Mouse (Mus musculus): Measurements from ENCODE around the gene Auh. TPM values are rescaled to one million over a fixed set of nuclear protein-coding genes. Genes with fewer than 3 reads are reported as not detected.
A peak's percentile ranks its signal among the peaks of the same experiment; 100 is the strongest.

Auh gene
- total and polyA plus RNA-seq, 3 experiments, result 64.6 to 152 (median 135) TPM

GRCm38 (mm10) chr13:52976130-52976509 is 46.6 kb upstream of the Auh start:
- H3K79me2 ChIP-seq (replicated peaks; ENCODE audit: control insufficient read depth, insufficient read depth, low read length), result 0 out of 2 replicates have a peak, but pooled peaks cover 2% of the 10 kb centered on the region
- intact Hi-C loops (cut with DNase I), result no loop called here
- 41% methylated on average over 8 of the region's 8 CpGs for WGBS
- H3K9ac ChIP-seq (ENCODE audit: low read depth, low read length), result no peak overlapping the region
- H3K27ac ChIP-seq, result peak overlapping the region; percentile 95
- no peak for DNase-seq
- H3K4me3 ChIP-seq, result no peak overlapping the region; the same call in 1 of the 2 replicates
- peaks cover 2% of the 10 kb centered on the region; the same call in 1 of the 2 replicates for H3K36me3 ChIP-seq (ENCODE audit: control insufficient read depth, insufficient read depth, low read length)
- H3K27me3 ChIP-seq (ENCODE audit: control insufficient read depth, insufficient read depth, low read length), result no peaks in the 10 kb centered on the region
- TF ChIP-seq POLR2A (IDR thresholded peaks at IDR 0.05; ENCODE audit: insufficient read depth, low read depth, low read length) (no peak), CTCF (IDR thresholded peaks at IDR 0.05) (no peak), EP300 (IDR thresholded peaks at IDR 0.05; ENCODE audit: insufficient read depth, low read depth, low read length) (no peak)
- peaks cover 16% of the 10 kb centered on the region for H3K4me1 ChIP-seq (ENCODE audit: control insufficient read depth, insufficient read depth, low read length)

DNA sequence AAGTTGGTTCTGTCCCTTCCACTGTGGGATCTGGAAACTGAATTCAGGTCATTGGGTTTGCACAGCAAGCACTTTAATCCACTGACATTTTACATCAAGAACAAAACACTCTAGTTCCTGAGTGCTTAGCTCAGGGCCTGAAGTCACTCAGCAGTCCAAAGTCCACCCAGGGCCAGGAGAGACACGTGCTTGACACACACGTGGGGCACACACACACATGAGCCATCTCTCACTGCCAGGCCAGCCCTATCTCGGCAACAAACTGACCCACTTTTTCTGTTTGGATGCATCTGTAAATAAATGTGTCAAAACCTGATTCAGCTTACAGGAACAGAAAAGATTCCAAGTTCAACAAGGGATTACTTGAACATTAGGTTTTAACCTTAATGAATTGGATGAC is 45.2 kb upstream of the Auh start:
- H3K9ac ChIP-seq (ENCODE audit: low read depth, low read length), result no peak overlapping the region
- H3K27ac ChIP-seq, result peak overlapping the region; percentile 60
- no peak overlapping the region for H3K4me3 ChIP-seq
- no peaks in the 10 kb centered on the region for H3K27me3 ChIP-seq (ENCODE audit: control insufficient read depth, insufficient read depth, low read length)
- peaks cover 16% of the 10 kb centered on the region for H3K4me1 ChIP-seq (ENCODE audit: control insufficient read depth, insufficient read depth, low read length)
- peak; percentile 49 to 66 for DNase-seq
- intact Hi-C loops (cut with DNase I), result no loop called here
- WGBS, result 39% methylated on average over 3 of the region's 3 CpGs
- 0 out of 2 replicates have a peak, but pooled peaks cover 2% of the 10 kb centered on the region for H3K79me2 ChIP-seq (replicated peaks; ENCODE audit: control insufficient read depth, insufficient read depth, low read length)
- TF ChIP-seq CTCF (IDR thresholded peaks at IDR 0.05) (no peak), POLR2A (IDR thresholded peaks at IDR 0.05; ENCODE audit: insufficient read depth, low read depth, low read length) (no peak), EP300 (IDR thresholded peaks at IDR 0.05; ENCODE audit: insufficient read depth, low read depth, low read length) (0 out of 2 replicates have a peak, but pooled peaks have one; percentile 35)
- peaks cover 2% of the 10 kb centered on the region; the same call in 1 of the 2 replicates for H3K36me3 ChIP-seq (ENCODE audit: control insufficient read depth, insufficient read depth, low read length)

DNA sequence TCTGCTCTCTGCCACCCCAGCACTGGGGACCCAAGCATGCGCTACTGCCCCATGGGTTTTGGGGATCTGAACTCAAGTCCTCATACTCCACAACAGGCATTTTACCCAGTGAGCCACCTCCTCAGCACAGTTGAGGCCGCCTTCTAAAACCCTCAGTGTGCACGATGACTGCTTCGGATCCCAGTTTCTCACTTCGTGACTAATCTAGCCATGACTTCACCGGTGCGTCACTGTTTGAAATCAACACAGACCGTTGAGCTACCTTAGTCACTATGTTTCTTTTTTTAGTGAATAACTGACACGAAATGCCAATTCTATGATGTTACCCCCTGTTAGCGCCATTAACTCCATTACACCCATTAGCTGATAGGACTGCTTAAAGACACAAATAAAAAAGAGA is 43.9 kb upstream of the Auh start:
- Histone ChIP-seq H3K27ac (peak overlapping the region; percentile 26), H3K4me1 (ENCODE audit: control insufficient read depth, insufficient read depth, low read length) (peaks cover 16% of the 10 kb centered on the region), H3K36me3 (ENCODE audit: control insufficient read depth, insufficient read depth, low read length) (peaks cover 2% of the 10 kb centered on the region; the same call in 1 of the 2 replicates), H3K9ac (ENCODE audit: low read depth, low read length) (no peak overlapping the region), H3K4me3 (no peak overlapping the region), H3K79me2 (replicated peaks; ENCODE audit: control insufficient read depth, insufficient read depth, low read length) (0 out of 2 replicates have a peak, but pooled peaks cover 2% of the 10 kb centered on the region), H3K27me3 (ENCODE audit: control insufficient read depth, insufficient read depth, low read length) (no peaks in the 10 kb centered on the region)
- intact Hi-C loops (cut with DNase I), result no loop called here
- TF ChIP-seq CTCF (IDR thresholded peaks at IDR 0.05) (no peak), EP300 (IDR thresholded peaks at IDR 0.05; ENCODE audit: insufficient read depth, low read depth, low read length) (no peak), POLR2A (IDR thresholded peaks at IDR 0.05; ENCODE audit: insufficient read depth, low read depth, low read length) (no peak)
- no peak for DNase-seq
- 69% methylated on average over 10 of the region's 10 CpGs for WGBS

DNA sequence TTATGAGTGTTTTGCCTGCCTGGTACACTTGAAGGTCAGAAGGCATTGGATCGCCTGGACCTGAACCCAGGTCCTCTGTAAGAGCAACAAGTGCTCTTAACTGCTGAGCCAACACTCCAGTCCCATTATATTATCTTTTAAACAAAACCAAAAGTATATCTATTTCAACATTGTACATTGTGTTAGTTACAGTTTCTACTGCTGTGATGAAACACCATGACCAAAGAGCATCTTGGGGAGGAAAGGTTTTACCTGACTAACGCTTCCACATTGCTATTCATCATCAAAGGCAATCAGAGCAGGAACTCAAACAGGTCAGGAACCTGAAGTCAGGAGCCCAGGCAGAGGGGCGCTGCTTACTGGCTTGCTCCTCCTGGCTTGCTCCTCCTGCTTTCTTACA is 43.1 kb upstream of the Auh start:
- H3K27me3 ChIP-seq (ENCODE audit: control insufficient read depth, insufficient read depth, low read length), result no peaks in the 10 kb centered on the region
- no peak overlapping the region for H3K27ac ChIP-seq
- intact Hi-C loops (cut with DNase I), result no loop called here
- DNase-seq, result no peak
- no peak overlapping the region for H3K9ac ChIP-seq (ENCODE audit: low read depth, low read length)
- peaks cover 15% of the 10 kb centered on the region for H3K4me1 ChIP-seq (ENCODE audit: control insufficient read depth, insufficient read depth, low read length)
- 94% methylated on average over 3 of the region's 3 CpGs for WGBS
- 0 out of 2 replicates have a peak, but pooled peaks cover 2% of the 10 kb centered on the region for H3K79me2 ChIP-seq (replicated peaks; ENCODE audit: control insufficient read depth, insufficient read depth, low read length)
- no peak overlapping the region for H3K4me3 ChIP-seq
- no peak for TF ChIP-seq CTCF (IDR thresholded peaks at IDR 0.05)
- TF ChIP-seq EP300 (IDR thresholded peaks at IDR 0.05; ENCODE audit: insufficient read depth, low read depth, low read length), result no peak
- TF ChIP-seq POLR2A (IDR thresholded peaks at IDR 0.05; ENCODE audit: insufficient read depth, low read depth, low read length), result no peak
- peaks cover 2% of the 10 kb centered on the region; the same call in 1 of the 2 replicates for H3K36me3 ChIP-seq (ENCODE audit: control insufficient read depth, insufficient read depth, low read length)

DNA sequence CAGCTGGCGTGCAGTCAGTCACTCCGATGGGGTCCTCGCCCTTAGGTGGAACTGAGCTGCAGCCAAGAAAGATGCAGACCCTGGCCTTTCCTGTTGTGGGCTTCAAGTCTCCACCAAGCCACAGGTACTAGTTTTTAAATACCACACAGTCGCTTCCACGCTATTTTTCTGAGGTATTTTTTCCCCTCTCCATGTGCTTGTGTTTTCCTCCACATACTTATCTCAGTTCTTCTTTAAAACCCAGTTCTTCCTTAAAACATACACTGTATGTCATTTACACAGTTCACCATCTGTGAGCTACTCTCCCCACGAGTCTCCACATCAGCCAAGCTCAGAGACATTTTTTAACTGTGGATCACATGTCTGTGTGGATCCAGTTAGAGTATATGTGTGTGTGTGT is 41.4 kb upstream of the Auh start:
- Histone ChIP-seq H3K9ac (ENCODE audit: low read depth, low read length) (no peak overlapping the region), H3K36me3 (ENCODE audit: control insufficient read depth, insufficient read depth, low read length) (no peaks in the 10 kb centered on the region; the same call in 1 of the 2 replicates), H3K4me3 (no peak overlapping the region), H3K27ac (no peak overlapping the region), H3K4me1 (ENCODE audit: control insufficient read depth, insufficient read depth, low read length) (peaks cover 9% of the 10 kb centered on the region), H3K27me3 (ENCODE audit: control insufficient read depth, insufficient read depth, low read length) (no peaks in the 10 kb centered on the region), H3K79me2 (replicated peaks; ENCODE audit: control insufficient read depth, insufficient read depth, low read length) (0 out of 2 replicates have a peak, but pooled peaks cover 2% of the 10 kb centered on the region)
- 71% methylated on average over 6 of the region's 6 CpGs for WGBS
- intact Hi-C loops (cut with DNase I), result loop anchor here (2.0 kb wide), 1 partner anchor 30 kb away; no protein-coding TSS in a partner anchor
- no peak for DNase-seq
- TF ChIP-seq EP300 (IDR thresholded peaks at IDR 0.05; ENCODE audit: insufficient read depth, low read depth, low read length), result no peak
- TF ChIP-seq CTCF (IDR thresholded peaks at IDR 0.05), result no peak

- Histone ChIP-seq H3K9ac (ENCODE audit: low read depth, low read length) (no peak overlapping the region), H3K27me3 (ENCODE audit: control insufficient read depth, insufficient read depth, low read length) (no peaks in the 10 kb centered on the region), H3K79me2 (replicated peaks; ENCODE audit: control insufficient read depth, insufficient read depth, low read length) (no peaks in the 10 kb centered on the region), H3K27ac (no peak overlapping the region), H3K4me1 (ENCODE audit: control insufficient read depth, insufficient read depth, low read length) (no peaks in the 10 kb centered on the region), H3K4me3 (no peak overlapping the region), H3K36me3 (ENCODE audit: control insufficient read depth, insufficient read depth, low read length) (no peaks in the 10 kb centered on the region)
- 88% methylated on average over 4 of the region's 4 CpGs for WGBS
- no peak for TF ChIP-seq POLR2A (IDR thresholded peaks at IDR 0.05; ENCODE audit: insufficient read depth, low read depth, low read length)
- no peak for TF ChIP-seq CTCF (IDR thresholded peaks at IDR 0.05)
- TF ChIP-seq EP300 (IDR thresholded peaks at IDR 0.05; ENCODE audit: insufficient read depth, low read depth, low read length), result no peak
- DNase-seq, result no peak
- intact Hi-C loops (cut with DNase I), result no loop called here
These were observed 33.4 kb upstream of the Auh start for GRCm38 (mm10) chr13:52962922-52963321.
